Mouse (Mus musculus): Measurements from ENCODE around the gene Nsun4.
A peak's percentile ranks its signal among the peaks of the same experiment; 100 is the strongest.

Gene Nsun4

DNA sequence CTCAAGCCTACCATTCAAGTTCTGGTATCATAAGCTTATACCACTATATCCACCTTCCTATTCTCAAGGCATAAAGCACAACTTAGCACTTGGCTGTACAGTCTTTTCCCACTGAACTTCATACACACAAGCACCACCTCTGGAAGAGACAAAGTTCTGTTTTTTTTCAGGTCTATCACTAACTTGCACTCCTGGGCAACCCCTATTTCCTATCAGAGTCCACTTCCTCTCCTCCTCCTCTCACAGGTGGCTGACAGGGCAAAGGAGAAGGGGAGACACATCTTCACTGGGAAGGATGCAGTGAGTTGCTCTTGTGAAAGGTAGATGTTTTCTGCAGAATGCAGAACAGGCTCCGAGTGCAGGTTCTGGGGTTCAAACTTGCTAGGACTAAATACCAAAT is 6.0 kb downstream of the Nsun4 start:
- DNase-seq = no peak

DNA sequence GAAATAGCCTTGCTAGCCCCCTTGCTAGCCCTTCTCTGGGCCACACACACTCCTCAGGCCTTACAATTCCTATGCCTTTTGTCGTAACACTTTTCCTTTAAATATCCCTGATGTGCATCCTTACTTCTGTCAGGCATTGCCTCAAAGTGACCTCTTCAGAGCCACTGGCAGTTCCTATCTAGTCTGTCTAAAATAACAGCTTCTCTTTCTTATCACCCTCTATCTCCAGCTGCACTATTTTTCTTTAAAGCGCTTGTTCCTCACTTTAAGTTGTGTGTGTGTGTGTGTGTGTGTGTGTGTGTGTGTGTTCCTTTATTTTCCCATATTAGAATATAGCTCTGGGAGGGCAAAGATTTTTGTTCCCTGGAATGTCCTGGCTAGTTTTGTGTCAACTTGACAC is 7.1 kb downstream of the Nsun4 start:
- DNase-seq = no peak

DNA sequence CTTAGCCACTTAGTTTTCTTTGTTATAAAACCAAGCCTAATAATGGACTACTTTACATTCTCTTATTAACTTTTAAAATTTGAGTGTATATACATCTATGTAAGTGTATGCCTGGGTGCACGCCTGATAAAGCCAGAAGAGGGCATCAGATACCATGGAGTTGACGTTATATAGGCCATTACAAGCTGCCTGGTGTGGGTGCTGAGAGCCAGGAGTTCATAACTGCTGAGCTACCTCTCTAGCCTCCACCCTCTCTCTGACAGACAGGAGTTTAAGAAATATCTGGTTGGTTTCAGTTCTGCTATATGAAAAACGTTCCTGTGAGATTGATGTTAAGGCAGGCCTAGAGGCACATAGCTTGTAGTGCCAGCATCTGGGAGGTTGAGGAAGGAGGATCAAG is 11.5 kb downstream of the Nsun4 start:
- no peak for DNase-seq

DNA sequence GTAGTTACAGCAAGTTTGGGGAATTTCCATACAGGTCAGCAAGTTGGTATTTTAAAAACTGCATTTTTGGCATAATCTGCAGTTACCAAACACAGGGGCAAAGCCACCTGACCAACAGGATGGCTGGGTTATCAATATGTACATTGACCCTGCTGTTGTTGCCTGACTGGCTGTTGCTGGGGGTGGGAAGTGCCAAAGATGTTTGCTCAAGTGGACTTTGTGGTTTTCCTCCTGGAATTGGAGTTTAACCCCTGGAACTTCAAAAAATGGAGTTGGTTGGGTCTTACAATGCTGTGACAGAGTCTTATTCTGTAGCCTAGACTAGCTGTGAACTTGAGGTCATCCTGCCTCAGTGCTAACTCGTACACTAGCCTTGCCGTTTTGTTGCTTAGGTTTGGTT is 13.2 kb downstream of the Nsun4 start:
- DNase-seq = no peak

DNA sequence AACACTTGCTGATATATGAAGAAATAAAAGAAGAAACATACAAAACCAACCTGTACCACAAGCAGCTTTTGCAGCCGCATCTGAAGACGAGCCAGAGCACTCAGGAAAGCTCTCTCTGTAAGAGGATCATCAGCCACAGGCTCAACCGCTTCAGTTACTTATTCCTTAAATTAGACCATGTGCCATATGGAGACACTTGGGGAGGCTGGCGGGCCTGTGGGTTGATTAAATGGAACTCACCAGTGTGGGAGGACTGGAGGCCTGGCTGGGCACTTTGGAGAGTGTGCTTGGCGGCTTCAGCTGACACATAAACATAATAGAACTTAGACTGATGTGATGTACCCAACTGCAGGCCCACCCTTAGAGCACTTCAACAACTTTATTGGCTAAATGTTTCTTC is 20.3 kb downstream of the Nsun4 start:
- no peak for DNase-seq

DNA sequence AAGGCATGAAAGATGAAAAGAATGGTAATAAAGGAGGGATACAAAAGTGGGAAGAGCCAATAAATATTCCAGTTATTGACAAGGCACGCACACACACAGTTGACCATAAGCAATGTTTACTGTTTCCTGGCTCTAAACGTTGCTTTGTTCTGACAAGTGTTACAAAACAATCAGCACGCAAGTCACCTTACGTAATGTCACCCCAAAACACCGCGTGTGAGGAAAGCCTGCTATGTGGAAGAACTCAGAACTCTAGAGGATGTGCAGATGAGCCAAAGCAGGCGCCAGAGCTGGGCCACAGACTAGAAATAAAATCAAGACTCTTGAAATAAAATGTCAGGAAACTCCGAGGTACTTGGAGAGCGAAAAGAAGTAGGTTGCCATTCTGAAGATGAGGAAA is 20.8 kb downstream of the Nsun4 start:
- no peak for DNase-seq

DNA sequence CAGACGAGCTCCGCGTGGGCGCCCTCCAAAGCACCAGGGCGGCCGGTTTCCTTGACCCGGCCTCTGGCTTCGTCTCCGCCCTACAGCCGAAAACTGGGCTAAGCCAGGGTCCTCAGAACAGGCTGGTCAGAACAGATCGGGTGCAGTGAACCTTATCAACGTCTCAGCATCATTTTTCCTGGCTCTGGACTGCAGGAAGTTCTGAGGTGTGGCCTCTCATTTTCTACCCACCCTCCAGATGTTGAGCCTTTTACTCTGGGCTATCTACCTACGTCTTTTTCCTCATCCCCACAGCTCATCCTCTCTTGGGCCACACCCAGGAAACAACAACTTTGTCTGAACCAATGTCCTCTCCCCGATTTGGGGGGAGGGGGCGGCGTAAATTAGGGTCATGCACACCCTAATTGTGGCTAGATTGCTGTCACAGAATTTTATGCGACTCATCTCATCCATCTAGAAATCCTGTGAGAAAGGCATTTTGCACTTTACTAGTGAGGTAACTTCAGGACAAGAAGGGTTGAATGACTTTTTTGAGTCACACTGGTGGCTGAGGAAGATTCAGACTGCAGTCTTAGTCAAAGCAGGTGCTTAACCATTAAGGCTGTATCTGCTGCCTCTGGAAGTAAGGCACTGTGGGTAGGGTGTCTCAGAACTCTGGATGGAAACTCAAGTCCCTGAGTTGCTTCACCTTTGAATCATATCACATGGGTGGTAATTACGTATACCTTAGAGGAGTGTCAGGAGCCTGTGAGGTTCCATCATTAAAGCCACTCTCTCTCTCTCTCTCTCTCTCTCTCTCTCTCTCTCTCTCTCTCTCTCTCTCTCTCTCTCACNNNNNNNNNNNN is 35.6 kb downstream of the Nsun4 start, which contains the start of gene Faah:
Faah (minus strand) TSS at position 25 of the 845 bp plus-strand sequence.
- no peak for DNase-seq

DNA sequence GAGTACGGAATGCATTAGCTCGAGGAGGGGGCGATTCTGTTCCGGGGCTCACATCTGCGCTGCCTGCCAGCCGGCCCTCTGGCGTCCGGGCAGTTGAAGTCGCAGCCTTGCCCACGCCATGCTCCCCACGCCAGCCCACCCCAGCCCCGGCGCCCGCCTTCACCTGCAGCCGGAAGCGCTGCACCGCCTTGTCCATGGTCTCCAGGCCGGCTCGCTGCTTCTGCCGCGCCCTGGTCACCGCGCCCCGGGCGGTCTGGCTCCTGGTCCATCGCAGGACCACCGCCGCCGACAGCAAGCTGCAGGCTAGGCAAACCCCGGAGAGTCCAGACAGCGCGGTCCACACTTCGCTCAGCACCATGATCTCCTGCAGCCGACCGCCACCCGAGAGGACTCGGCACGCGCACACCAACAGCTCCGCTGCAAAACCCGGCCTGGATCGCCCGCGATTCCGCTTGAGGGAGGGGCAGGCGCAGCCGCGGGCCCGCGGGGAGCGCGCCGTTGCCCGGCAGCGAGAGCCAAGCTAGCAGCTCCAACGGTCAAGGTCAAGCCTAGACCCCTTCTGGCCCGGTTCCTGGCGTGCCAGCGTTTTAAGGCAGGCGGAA is 36.3 kb downstream of the Nsun4 start:
- DNase-seq = peak; percentile 83

DNA sequence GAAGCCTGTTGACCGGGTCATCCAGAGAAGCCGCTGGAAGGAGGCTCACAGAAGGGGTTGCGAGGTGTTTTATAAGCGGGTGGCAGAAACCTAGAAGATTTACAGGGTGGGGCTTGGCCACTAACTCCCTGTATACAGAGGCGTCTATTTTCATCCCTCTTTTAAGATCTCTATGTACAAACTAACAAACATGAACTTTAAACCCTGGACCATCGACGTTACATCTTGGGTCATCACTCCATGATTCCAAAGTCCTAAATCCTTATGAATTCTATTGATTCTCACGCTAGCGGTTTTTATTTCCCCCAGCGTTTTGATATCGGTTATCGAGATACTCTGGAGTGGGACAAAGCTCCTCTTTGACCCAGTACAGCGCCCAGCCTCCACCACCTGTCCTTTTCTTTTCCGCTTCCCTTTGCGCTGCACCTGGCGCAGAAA is 36.8 kb downstream of the Nsun4 start:
- DNase-seq = no peak

DNA sequence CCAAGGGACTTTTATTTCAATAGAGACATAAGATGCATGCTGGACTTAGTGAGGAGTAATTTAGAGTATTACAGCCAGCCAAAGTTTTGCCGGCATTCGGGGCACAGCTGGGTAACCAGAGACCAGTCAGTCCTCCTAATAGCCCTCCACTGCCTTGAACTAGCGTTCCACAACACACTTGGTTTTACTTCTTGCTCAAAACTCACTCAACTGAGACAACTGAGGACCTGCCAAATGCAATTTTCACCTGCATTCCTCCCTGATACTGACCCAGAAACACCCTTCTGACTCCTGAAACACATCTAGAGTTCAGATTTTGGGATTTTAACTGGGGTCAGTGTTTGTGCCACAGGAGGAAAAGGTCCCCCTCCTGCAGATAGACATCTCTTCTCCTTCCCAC is 37.3 kb downstream of the Nsun4 start:
- DNase-seq = no peak

DNA sequence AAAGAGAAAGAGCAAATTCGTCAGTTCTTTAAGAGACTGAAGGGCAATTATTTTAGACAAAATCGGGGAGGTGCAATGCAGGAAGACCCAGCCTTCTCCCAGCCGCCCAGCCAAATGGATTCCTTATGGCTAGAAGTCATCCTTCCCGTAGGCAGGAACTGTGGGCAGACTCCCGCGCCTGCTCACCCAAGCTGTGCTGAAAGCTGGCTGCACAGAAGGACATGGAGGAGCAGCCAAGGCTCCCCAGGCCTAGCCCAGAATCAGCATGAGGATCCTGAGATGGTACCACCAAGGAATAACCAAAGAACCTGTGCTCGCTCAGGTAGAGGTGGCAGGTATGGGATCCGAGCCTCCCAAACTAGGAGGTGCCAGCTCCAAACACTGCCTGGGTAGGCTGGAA is 37.7 kb downstream of the Nsun4 start:
- DNase-seq = no peak

DNA sequence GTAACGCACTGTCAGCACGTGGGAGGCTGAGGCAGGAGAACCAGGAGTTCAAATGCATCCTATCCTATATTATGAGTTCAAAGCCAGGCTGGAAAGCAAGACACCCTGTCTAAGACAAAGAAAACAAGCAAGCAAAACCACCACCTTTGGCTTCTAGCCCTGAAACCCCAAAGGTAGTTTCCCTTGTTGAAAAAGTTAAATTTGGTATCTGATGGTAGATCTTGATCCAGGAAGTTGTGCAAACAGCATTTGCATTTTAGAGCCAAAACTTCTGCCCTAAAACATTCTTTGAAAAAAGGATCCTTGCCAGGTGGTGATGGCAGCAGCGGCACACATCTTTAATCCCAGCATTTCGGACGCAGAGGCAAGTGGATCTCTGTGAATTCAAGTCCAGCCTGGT is 38.2 kb downstream of the Nsun4 start:
- no peak for DNase-seq

DNA sequence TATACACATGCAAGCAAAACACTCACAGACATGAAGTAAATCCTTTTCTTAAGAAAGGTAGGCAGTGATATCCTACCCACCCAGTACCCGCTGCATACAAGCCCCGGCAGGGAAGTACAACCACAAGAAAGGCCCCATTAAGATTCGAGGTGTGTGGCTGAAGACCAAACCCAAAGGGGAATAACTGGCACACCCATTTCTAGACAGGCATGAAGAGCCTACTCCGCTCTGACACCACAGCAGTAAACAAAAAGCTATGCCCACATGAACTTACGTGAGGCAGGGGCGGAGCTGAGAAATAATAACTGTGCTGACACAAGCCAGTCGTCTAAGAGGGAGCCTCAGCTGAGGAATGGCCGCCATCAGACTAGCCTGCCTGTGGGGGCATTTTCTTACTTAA is 43.5 kb downstream of the Nsun4 start:
- DNase-seq = no peak

DNA sequence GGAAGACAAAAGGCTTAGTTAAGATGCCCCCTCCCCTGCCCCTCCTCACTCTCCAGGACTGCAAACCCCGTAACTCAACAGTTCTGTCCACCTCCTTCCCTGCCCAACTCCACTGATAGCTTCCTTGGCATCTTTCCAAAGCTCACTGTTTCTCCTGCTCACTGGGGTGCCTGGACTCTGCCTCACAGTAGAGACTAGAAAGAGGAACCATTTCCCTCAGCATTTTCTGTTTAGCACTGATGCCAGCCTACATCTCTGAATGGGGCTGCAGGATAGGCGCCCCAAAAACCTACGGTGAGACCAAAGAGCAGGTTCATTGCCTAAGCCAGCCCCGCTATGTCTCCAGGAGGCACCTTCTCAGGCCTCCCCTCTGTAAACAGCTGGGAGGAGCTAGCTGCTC is 52.5 kb downstream of the Nsun4 start:
- no peak for DNase-seq

DNA sequence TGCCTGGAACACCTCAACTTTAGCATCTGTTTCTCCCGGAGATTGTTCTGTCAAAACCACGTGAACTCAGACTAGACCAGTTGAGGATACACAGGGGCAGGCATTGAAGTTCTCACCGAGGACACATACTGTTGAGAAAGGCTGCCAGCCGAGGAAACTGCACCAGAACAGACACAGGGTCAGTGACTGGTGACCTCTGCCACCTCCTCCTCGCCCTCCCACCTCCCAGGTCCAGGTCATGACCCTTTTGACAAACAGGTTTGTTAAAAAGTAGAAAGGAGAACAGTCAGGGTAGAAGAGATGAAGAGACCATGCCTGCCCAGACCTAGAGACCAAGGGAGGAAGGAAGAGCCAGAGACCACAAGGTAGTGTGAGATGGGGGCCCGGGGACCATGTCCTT is 53.0 kb downstream of the Nsun4 start:
- no peak for DNase-seq

DNA sequence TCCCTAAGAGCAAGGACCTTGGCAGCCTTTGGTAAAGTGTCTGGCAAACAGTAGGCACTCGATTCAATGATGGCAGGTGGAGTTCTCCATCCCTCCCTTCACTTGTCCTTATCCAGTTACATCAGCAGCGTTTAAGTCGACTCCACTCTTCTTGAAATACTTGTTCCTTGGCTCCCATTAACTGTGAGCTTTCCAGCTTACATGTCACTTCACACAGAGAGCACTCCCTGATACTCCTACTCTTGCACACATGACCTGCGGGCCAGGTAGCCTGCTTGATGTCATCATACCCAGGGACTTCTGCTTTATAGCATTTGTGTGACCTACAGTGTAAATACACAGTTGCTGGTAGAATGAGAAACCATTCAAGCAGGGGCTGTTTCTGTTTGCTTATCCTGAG is 56.9 kb downstream of the Nsun4 start:
- no peak for DNase-seq

DNA sequence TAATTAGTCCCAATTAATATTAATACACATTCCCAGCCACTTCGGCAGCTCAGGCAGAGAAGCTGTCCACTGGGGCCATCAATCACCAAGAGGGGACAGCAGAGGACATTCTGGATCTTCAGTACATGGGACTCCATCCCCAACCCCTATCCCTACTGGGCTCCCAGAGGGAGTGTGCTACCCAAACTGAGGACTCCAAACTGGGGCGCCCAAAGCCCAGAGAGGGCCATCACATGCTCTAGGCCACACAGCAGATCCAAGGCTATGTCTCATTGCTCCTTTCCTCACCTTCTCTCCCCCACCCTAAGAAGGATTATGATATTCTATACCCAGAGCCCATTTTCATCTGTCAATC is 58.3 kb downstream of the Nsun4 start:
- no peak for DNase-seq

DNA sequence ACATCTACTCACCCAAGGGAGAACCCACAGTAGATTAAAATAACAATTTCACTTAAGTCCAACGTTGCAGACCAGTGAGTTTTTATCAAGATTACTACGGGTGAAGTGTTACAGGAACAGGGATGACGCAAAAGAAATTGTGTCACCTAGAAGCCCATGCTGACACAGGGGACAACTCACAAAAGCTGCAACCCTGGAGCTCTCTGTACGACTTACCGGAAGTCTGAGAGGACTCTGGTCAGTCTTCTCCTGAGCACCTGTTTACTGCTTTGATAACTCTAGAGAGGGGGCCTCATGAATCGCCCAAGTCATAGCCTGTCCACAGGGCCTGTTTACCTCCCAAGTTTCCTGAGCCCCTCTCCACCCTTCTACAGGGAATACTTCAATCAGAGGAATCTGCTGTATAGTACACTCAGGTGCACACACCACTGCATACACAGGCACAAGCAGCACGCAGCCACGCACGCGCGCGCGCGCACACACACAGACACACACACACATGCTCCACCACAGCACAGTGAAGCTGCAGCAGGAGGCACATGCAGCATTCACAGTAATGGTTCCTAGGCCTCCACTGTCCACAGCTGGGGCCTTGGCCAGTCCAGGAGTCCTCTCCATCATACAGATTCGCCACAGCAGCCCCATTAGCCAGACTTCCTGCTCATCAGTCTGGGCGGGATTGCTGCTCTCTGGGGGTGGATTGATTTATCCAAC is 58.9 kb downstream of the Nsun4 start:
- DNase-seq = no peak

DNA sequence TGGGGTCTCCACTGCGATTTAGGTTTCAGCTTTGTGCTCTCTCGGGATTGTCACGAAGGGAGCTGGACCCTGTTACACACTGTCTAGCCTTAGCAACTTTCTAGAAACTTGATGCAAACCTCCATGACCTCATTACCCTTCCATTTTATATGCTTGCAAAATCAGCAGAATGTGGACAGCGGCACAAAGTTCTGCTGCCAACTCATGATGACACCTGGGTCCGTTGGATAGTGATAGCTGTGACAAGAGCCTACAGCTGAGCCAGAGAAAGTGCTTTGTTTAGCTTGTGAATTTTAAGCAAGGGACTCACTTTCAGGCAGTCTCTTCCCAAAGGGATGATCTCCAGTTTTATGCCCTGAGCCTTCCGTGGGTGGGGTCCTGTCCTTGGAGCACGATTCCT is 64.3 kb downstream of the Nsun4 start:
- no peak for DNase-seq

DNA sequence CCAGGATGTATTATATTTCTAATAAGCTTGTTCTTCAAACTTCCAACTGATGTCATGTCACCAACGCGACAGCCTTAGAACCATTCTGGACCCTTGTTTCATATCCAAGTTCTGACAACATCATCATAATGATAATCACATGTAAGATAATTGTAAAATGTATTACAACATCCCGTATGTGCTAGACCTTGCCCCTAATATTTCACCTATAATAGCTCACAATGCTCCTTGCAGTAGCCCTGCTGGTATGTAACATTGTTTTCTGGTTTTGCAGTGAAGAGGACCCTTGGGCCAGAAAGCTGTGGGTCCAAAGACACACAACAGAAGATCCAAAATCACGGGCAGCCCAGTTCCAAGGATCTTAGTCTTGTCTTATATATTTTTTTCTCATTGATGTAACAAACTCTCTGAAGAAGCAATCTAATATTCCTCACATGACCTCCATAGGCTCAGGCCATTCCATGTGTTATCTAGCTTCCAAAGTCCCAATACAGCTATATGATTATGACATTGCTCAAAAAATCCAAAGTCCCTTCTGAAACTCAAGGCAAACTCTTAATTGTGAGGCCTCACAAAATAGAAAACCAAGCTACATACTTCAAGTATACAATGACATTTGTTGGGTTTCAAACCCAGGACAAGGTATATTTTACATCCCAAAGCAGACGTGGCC is 65.7 kb downstream of the Nsun4 start:
- DNase-seq = no peak

DNA sequence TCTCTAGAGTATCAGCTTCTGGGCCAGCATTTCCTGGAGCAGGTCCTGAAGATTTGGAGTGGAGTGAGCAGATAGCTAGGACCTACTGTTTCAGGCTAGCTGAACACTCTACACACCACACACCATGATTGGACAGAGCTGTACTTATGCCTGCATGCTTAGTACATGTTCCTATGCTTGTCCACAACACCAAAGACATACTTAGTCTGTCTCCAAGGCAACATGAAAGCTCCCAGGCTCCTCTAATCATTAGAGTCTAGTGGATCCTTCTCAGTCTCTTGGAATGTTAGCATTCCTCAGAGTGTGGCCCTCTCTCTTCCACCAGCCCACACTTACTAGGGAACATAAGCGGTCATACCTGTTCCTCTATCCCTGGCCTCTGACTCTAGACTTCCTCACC is 66.2 kb downstream of the Nsun4 start:
- DNase-seq = no peak

DNA sequence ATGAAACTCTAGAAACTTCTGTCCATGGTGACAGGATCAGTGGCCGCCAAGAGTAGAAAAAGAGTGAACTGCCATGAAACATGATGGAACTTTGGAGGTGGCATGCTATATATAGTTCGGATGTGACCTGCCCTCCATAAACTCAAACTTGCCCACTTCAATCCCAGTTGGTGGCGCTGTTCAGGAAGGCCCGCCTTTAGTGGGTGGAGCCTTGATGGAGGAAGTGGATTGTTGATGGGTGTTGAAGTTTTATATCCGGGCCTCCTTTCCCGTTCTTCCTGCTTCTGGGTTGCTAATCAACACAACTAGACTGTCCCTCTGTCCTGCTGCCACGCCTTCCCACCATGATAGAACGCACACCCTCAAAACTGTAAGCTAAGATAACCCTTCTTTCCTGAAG is 68.7 kb downstream of the Nsun4 start:
- DNase-seq = peak; percentile 34

DNA sequence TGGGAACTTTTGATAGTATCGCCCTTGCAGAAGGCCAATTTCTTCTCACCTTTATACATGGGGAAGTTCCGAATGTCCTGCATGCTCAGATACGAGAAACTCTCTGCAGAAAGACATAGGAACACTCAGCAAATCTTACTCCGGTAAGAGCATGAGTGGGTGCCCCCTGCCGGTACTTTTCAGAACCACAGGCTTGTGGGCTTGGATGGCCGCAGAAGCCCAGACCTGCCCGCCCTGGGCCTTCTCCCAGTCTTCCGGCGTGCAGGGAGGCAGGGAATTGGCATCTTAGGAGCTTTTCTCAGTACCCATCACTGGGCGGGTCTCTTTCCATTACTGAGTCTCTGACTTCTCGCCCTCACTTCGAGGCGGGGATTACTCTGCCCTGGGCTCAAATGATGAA is 69.6 kb downstream of the Nsun4 start:
- DNase-seq = peak; percentile 87
